Mouse (Mus musculus) erythroblast, embryonic 14.5 days (primary cell): ENCODE measurements at regions not wholly inside any gene's neighbourhood (a gene's known extent, or its start where the extent isn't known, plus 50 kb on each side); places are given as distances from the start of the nearest gene placed in this dataset.

Experiments used
- GATA1 ChIP-seq: IDR thresholded peaks from 2 replicates; pipeline ENCODE4 v1.6.1; 2012; ENCODE audit warnings: low read length, inconsistent platforms, mixed read lengths
- TAL1 ChIP-seq: IDR thresholded peaks from 3 replicates; pipeline ENCODE4 v1.6.1; 2012; ENCODE audit warnings: low read length, inconsistent platforms, mixed read lengths

DNA sequence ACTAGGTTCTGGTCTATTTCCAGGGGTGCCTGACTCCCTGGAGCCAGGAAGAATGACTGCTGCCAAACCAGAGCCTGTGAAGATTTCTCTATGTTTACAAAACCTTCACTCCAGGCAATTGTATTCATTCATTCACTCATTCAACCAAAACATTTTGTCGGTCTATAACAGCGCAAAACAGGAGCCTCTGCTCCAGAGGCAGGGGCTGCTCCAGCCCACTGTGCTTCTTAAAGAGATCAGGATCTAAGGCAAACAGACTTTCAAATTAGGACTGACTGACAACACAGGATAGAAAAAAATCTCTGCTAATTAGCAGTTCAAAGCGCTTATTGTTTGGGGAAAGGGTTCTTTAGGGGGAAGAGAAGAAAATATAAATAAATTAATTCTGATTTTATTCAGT lies 1620.8 kb downstream of the 4930444P10Rik start:
- TF ChIP-seq GATA1, result no peak
- no peak for TF ChIP-seq TAL1
